Mouse (Mus musculus): ENCODE measurements around the gene Scamp2.

GRCm38 (mm10) chr9:57627191-57627590, 66.4 kb downstream of the Scamp2 start:
- TF ChIP-seq POLR2A (IDR thresholded peaks at IDR 0.05; ENCODE audit: control insufficient read depth, low read depth, low read length) (no peak), CTCF (IDR thresholded peaks at IDR 0.05; ENCODE audit: control insufficient read depth, insufficient read depth, insufficient replicate concordance, low read depth, low read length) (no peak)

Data from testis, adult 2 months (tissue).